Mouse (Mus musculus) hindbrain, embryonic 11.5 days (tissue): ENCODE measurements at regions not wholly inside any gene's neighbourhood (a gene's known extent, or its start where the extent isn't known, plus 50 kb on each side); places are given as distances from the start of the nearest gene placed in this dataset.

Source experiments
- ATAC-seq: fragments of 200-750 bp; cut with Nextera tagmentation; 2 replicates; pipeline ENCODE4 v1.8.0; 2017; ENCODE audit warnings: mild to moderate bottlenecking, moderate TSS enrichment, moderate library complexity; ENCODE audit not compliant: low FRiP score
- DNase-seq: peaks from one replicate; pipeline ENCODE4 v3.0.0-alpha.2; 2015; ENCODE audit warnings: low spot score
- H3K27ac ChIP-seq: fragments of 300-500 bp; sonication (generic); 2 replicates; pipeline ENCODE4 v1.5.1; 2014; ENCODE audit warnings: mild to moderate bottlenecking, low read depth, low read length
- H3K27me3 ChIP-seq: fragments of 300-500 bp; sonication (generic); 2 replicates; pipeline ENCODE4 v1.6.1; 2014; ENCODE audit warnings: mild to moderate bottlenecking, low read length, moderate library complexity, mixed read lengths; ENCODE audit not compliant: control insufficient read depth, insufficient read depth
- H3K36me3 ChIP-seq: fragments of 300-500 bp; sonication (generic); 2 replicates; pipeline ENCODE4 v1.6.1; 2014; ENCODE audit warnings: mild to moderate bottlenecking, low read length, moderate library complexity, mixed read lengths; ENCODE audit not compliant: control insufficient read depth, insufficient read depth
- H3K4me1 ChIP-seq: fragments of 300-500 bp; sonication (generic); replicated peaks from 2 replicates; pipeline ENCODE4 v1.6.1; 2014; ENCODE audit warnings: low read length, mixed read lengths; ENCODE audit not compliant: control insufficient read depth, insufficient read depth
- H3K4me2 ChIP-seq: fragments of 300-500 bp; sonication (generic); replicated peaks from 2 replicates; pipeline ENCODE4 v1.6.1; 2014; ENCODE audit warnings: mild to moderate bottlenecking, low read depth, low read length
- H3K4me3 ChIP-seq: fragments of 300-500 bp; sonication (generic); 2 replicates; pipeline ENCODE4 v1.5.1; 2014; ENCODE audit warnings: low read depth, low read length
- H3K9ac ChIP-seq: fragments of 300-500 bp; sonication (generic); 2 replicates; pipeline ENCODE4 v1.6.1; 2014; ENCODE audit warnings: low read depth, low read length
- H3K9me3 ChIP-seq: fragments of 300-500 bp; sonication (generic); 2 replicates; pipeline ENCODE4 v1.6.1; 2016; ENCODE audit warnings: low read length; ENCODE audit not compliant: control insufficient read depth
- WGBS: fragments of 180-500 bp; shearing (Covaris S2); extraction: QIAGEN DNeasy Blood & Tissue Kit; methylation state at CpG from one replicate; pipeline ENCODE4 v1.1.7; 2014; 5-methylcytosine and 5-hydroxymethylcytosine counted together

- H3K9me3 ChIP-seq, result no peaks in the 10 kb centered on the region
- H3K27ac ChIP-seq, result no peak overlapping the region
- no peak overlapping the region for H3K9ac ChIP-seq
- no peaks in the 10 kb centered on the region for H3K27me3 ChIP-seq
- no peak overlapping the region for H3K4me2 ChIP-seq
- H3K4me1 ChIP-seq, result peaks cover 2% of the 10 kb centered on the region; the same call in 1 of the 2 replicates
- DNase-seq (no peak), ATAC-seq (no peak)
- H3K36me3 ChIP-seq, result no peaks in the 10 kb centered on the region
- 84% methylated on average over 7 of the region's 7 CpGs for WGBS
- no peak overlapping the region for H3K4me3 ChIP-seq
Observed at GRCm38 (mm10) chr10:96720281-96720711, 103.5 kb downstream of the Btg1 start.

- Histone ChIP-seq H3K4me1 (peaks cover 2% of the 10 kb centered on the region; the same call in 1 of the 2 replicates), H3K9ac (no peak overlapping the region), H3K9me3 (no peaks in the 10 kb centered on the region), H3K36me3 (no peaks in the 10 kb centered on the region), H3K4me3 (no peak overlapping the region), H3K4me2 (no peak overlapping the region), H3K27ac (no peak overlapping the region), H3K27me3 (no peaks in the 10 kb centered on the region)
- ATAC-seq (peak; percentile 44; the same call in 1 of the 2 replicates), DNase-seq (no peak)
- WGBS, result 36% methylated on average over 9 of the region's 9 CpGs
Observed at GRCm38 (mm10) chr10:96720956-96721688, 104.3 kb downstream of the Btg1 start.

- Histone ChIP-seq H3K4me1 (no peaks in the 10 kb centered on the region; the same call in 1 of the 2 replicates), H3K4me2 (no peak overlapping the region), H3K36me3 (no peaks in the 10 kb centered on the region), H3K27ac (no peak overlapping the region), H3K9me3 (no peaks in the 10 kb centered on the region), H3K9ac (no peak overlapping the region), H3K27me3 (no peaks in the 10 kb centered on the region), H3K4me3 (no peak overlapping the region)
- ATAC-seq (peak; percentile 86), DNase-seq (peak; percentile 73)
- WGBS, result 32% methylated on average over 9 of the region's 9 CpGs
Observed at GRCm38 (mm10) chr10:96722491-96722890, 105.7 kb downstream of the Btg1 start.

- no peak overlapping the region for H3K27ac ChIP-seq
- no peaks in the 10 kb centered on the region for H3K9me3 ChIP-seq
- no peak overlapping the region for H3K4me3 ChIP-seq
- H3K27me3 ChIP-seq, result no peaks in the 10 kb centered on the region
- WGBS, result 91% methylated on average over 6 of the region's 6 CpGs
- ATAC-seq (no peak), DNase-seq (no peak)
- H3K4me1 ChIP-seq, result no peaks in the 10 kb centered on the region; the same call in 1 of the 2 replicates
- H3K9ac ChIP-seq, result no peak overlapping the region
- no peak overlapping the region for H3K4me2 ChIP-seq
- no peaks in the 10 kb centered on the region for H3K36me3 ChIP-seq
Observed at GRCm38 (mm10) chr10:96723071-96723470, 106.3 kb downstream of the Btg1 start.

- no peak overlapping the region for H3K9ac ChIP-seq
- no peaks in the 10 kb centered on the region for H3K9me3 ChIP-seq
- 54% methylated on average over 11 of the region's 11 CpGs for WGBS
- no peak overlapping the region for H3K27ac ChIP-seq
- ATAC-seq, result no peak
- H3K4me1 ChIP-seq, result no peaks in the 10 kb centered on the region; the same call in 1 of the 2 replicates
- no peak overlapping the region for H3K4me3 ChIP-seq
- DNase-seq, result no peak
- no peak overlapping the region for H3K4me2 ChIP-seq
- H3K36me3 ChIP-seq, result no peaks in the 10 kb centered on the region
- H3K27me3 ChIP-seq, result no peaks in the 10 kb centered on the region
Observed at GRCm38 (mm10) chr10:96724436-96725175, 107.8 kb downstream of the Btg1 start.

- H3K27ac ChIP-seq, result no peak overlapping the region
- H3K9ac ChIP-seq, result no peak overlapping the region
- no peaks in the 10 kb centered on the region for H3K27me3 ChIP-seq
- H3K4me3 ChIP-seq, result no peak overlapping the region
- 88% methylated on average over 12 of the region's 12 CpGs for WGBS
- DNase-seq, result no peak
- H3K4me1 ChIP-seq, result no peaks in the 10 kb centered on the region; the same call in 1 of the 2 replicates
- ATAC-seq, result no peak
- no peaks in the 10 kb centered on the region for H3K36me3 ChIP-seq
- H3K9me3 ChIP-seq, result no peaks in the 10 kb centered on the region
- no peak overlapping the region for H3K4me2 ChIP-seq
Observed at GRCm38 (mm10) chr10:96726801-96727780, 110.3 kb downstream of the Btg1 start.

- WGBS, result 73% methylated on average over 5 of the region's 5 CpGs
- no peaks in the 10 kb centered on the region for H3K27me3 ChIP-seq
- no peak for DNase-seq
- H3K4me1 ChIP-seq, result no peaks in the 10 kb centered on the region; the same call in 1 of the 2 replicates
- H3K27ac ChIP-seq, result no peak overlapping the region
- H3K9me3 ChIP-seq, result no peaks in the 10 kb centered on the region
- H3K9ac ChIP-seq, result no peak overlapping the region
- H3K36me3 ChIP-seq, result no peaks in the 10 kb centered on the region
- no peak overlapping the region for H3K4me2 ChIP-seq
- no peak overlapping the region for H3K4me3 ChIP-seq
- ATAC-seq, result no peak
Observed at GRCm38 (mm10) chr10:96733581-96733980, 116.8 kb downstream of the Btg1 start.

- ATAC-seq (no peak), DNase-seq (no peak)
- H3K27me3 ChIP-seq, result no peaks in the 10 kb centered on the region
- H3K9ac ChIP-seq, result no peak overlapping the region
- H3K27ac ChIP-seq, result no peak overlapping the region
- H3K4me3 ChIP-seq, result no peak overlapping the region
- no peaks in the 10 kb centered on the region; the same call in 1 of the 2 replicates for H3K4me1 ChIP-seq
- no peak overlapping the region for H3K4me2 ChIP-seq
- 94% methylated on average over 11 of the region's 11 CpGs for WGBS
- no peaks in the 10 kb centered on the region for H3K9me3 ChIP-seq
- H3K36me3 ChIP-seq, result no peaks in the 10 kb centered on the region
Observed at GRCm38 (mm10) chr10:96735146-96735545, 118.3 kb downstream of the Btg1 start.
